Mouse (Mus musculus) layer of hippocampus, adult 2 months (tissue): ENCODE results near the gene Tmem247. TPM values are rescaled to one million over a fixed set of nuclear protein-coding genes. Genes with fewer than 3 reads are reported as not detected.
A peak's percentile ranks its signal among the peaks of the same experiment; 100 is the strongest.

Source experiments
- DNase-seq, 2 experiments: peaks; one replicate each; pipeline ENCODE4 v3.0.0; 2022; ENCODE audit warnings: low spot score in 2 of 2
- H3K27ac ChIP-seq: fragments of 200-600 bp; 2 replicates; pipeline ENCODE4 v1.8.1; 2022
- H3K4me3 ChIP-seq: fragments of 200-600 bp; 2 replicates; pipeline ENCODE4 v1.8.1; 2022; ENCODE audit warnings: mild to moderate bottlenecking
- CTCF ChIP-seq: fragments of 200-600 bp; conservative IDR thresholded peaks from 2 replicates; pipeline ENCODE4 v1.8.1; 2022; ENCODE audit warnings: antibody characterized with exemption, mild to moderate bottlenecking, moderate library complexity
- long read RNA-seq, 2 experiments: library from polyadenylated mRNA; stranded (forward); transcript quantifications; one replicate each; pipeline ENCODE4 v2.0.0; 2021; ENCODE audit warnings: borderline mapping rate in 2 of 2
- total RNA-seq, 2 experiments: library from RNA; stranded (reverse); gene quantifications; 2 replicates each; pipeline ENCODE4 v1.2.3; 2021

The Tmem247 gene
- total RNA-seq: not detected
- long read RNA-seq, experiment 1: 0 reads
- long read RNA-seq, experiment 2: 0 reads

DNA sequence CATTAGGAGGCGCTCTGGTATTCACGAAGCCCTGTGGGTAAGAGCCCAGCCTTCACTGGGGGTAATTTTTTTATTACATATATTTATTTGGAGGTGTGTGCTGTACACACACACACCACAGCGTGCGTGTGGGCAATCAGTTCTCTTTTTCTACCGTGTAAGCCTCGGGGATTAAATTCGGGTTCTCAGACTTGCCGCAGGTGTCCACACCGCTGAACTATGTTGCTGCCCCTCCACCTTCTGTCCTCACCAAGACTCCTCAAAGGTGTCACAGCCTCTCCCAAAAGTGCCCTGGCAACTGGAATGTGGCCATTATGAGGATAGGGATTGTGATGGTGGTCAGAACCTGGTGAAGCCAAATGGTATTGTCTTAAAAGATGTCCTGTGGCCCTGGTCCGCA lies at the start of gene Tmem247:
TSS of gene Tmem247 (plus strand) at position 301 of the 400 bp plus-strand sequence.
- Histone ChIP-seq H3K4me3 (no peak within 1 kb of the TSS), H3K27ac (no peak within 1 kb of the TSS)
- no peak for DNase-seq
- TF ChIP-seq CTCF: 0 out of 2 replicates have a peak, but pooled peaks have one; percentile 36

DNA sequence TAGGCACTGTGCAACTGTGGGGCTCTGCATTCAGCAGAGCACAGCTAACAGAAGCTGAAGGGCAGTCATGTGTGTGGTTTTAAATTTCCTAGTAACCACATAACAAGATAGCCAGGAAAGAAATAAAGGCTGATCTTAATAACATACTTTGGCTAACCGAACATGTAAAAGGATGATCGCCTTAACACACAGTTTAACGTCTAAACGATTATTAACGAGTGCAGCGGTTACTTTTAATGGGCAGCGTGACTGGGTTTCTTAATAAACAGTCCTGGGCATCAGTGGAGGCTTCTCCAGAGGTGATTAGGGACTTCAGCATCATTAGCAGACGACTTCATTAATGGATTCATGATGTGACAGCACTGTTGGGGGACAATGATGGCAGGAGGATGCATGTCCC lies 46.6 kb upstream of the Tmem247 start:
- no peak overlapping the region for H3K4me3 ChIP-seq
- no peak for TF ChIP-seq CTCF
- no peak overlapping the region for H3K27ac ChIP-seq
- no peak for DNase-seq

DNA sequence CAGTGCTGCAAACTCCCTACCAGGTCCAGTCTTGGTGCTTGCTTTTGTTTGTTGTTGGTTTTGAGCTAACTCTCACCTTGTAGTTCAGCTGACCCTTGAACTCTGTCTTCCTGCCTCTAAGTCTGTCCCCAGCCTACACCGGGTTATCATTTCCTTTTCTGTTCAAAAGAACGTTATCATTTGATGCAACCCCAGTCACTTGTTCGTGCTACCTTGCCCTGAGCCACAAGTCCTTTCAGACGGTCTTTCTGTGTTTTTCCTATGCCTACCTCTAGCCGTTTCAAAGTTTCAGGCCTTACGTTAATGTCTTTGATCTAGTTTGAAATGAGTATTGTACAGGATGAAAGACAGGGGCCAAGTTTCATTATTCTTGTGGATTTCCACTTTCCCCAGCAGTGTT lies 44.5 kb upstream of the Tmem247 start:
- no peak for TF ChIP-seq CTCF
- no peak for DNase-seq
- H3K27ac ChIP-seq: no peak overlapping the region
- H3K4me3 ChIP-seq: no peak overlapping the region

DNA sequence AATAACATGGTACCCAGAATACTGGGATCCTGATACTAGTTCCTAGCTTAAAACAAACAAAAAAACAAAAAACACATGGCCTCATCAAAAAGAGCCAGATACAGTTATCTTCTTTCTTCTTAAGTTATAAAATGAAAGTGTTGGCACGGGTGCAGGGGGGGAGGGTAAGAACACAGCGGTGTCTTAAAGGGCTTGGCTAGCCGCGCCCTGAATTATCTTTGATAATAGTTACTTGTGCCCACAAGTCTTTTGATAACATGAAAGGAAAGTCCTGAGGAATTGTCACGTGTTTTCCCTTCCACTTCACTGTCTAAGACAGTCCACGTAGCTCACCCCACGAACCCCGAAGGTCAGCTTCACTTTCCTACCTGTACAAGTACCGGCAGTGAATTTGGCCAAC lies 40.2 kb upstream of the Tmem247 start:
- H3K4me3 ChIP-seq: no peak overlapping the region
- no peak for DNase-seq
- H3K27ac ChIP-seq: no peak overlapping the region
- TF ChIP-seq CTCF: no peak

DNA sequence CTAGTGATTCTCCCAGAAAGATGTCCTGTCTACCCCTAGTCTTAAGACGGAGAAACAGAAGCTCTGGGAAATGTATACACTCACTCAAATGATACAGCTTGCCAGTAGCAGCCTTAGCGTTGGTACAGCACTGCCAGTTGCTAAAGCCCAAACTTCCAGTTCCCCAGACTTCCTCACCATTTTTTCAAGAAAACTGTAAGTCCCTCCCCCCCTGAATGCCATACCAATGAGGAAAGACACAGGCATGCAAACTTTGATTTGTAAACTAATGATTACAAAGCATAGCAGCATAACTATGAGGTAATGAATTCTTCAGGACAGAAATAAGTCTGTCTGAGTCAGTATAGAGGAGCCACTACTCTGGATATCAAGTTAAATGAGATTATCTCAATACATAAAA lies 39.4 kb upstream of the Tmem247 start:
- Histone ChIP-seq H3K4me3 (no peak overlapping the region), H3K27ac (no peak overlapping the region)
- no peak for TF ChIP-seq CTCF
- DNase-seq: no peak

DNA sequence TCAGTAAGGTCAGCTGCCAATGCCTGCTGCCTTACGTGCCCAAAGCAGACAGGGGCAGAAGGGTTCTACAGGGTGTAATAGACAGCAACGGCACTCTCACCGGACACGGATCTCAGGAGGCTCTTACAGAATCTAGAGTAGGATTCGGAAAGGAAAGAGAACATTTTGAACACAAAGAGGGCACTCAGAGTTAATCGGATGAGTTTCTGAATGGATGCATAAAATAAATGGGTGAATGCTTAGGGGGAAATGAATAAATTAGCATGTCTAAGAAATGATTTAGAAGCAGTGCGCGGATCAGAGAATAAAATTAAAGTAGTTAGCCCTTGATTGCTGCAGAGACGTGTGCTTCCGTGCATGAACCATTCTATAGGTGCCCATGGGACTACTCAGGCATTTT lies 37.1 kb upstream of the Tmem247 start:
- no peak for TF ChIP-seq CTCF
- DNase-seq: no peak
- Histone ChIP-seq H3K4me3 (no peak overlapping the region), H3K27ac (no peak overlapping the region)

DNA sequence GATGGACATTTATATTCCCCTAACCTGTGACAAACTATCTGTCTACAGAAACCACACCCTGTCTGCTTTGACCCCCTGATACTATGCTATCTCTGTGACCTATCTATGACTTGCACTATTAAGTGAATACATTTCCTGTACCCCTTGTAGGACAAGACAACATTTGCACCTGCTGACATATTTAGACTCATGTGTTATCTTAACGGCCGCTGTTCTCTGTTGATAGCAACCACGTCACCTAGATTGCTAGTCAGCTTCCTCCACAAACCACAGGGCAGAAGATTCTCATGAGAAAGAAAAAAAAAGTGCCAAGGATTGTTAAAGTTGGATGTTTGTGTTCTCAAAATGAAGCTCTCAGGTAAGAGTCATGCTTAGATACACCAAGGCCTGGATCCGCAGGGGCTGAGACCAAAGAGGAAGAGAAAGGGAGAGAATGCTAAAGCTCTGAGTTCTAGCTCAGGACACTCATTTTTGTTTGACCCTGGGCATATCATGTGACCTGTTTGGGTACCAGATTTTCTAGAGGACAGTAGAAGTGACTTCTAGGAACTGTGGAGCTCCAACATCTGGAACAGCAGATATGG lies 36.6 kb upstream of the Tmem247 start:
- Histone ChIP-seq H3K4me3 (no peak overlapping the region), H3K27ac (no peak overlapping the region)
- DNase-seq: no peak
- no peak for TF ChIP-seq CTCF

DNA sequence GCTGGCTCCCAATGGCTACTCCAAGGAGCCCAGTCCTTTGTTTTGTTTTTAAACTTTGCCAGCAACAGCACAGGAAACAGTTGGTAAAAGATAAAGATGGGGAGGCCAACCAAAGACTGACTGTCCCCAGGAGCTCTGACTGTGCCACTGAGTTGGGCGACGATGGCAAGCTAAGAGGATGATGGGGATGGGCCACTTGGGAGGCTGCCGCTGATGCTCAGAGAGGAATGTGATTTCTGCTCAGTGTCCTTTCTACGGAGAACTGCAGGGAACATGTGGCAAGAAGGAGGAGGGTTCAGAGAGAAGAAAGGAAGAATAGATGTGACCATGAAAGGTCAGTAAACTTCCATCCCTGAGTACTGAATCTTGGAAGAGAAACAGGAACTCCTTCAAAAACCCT lies 22.0 kb upstream of the Tmem247 start:
- DNase-seq: no peak
- TF ChIP-seq CTCF: no peak
- Histone ChIP-seq H3K27ac (no peak overlapping the region), H3K4me3 (no peak overlapping the region)

DNA sequence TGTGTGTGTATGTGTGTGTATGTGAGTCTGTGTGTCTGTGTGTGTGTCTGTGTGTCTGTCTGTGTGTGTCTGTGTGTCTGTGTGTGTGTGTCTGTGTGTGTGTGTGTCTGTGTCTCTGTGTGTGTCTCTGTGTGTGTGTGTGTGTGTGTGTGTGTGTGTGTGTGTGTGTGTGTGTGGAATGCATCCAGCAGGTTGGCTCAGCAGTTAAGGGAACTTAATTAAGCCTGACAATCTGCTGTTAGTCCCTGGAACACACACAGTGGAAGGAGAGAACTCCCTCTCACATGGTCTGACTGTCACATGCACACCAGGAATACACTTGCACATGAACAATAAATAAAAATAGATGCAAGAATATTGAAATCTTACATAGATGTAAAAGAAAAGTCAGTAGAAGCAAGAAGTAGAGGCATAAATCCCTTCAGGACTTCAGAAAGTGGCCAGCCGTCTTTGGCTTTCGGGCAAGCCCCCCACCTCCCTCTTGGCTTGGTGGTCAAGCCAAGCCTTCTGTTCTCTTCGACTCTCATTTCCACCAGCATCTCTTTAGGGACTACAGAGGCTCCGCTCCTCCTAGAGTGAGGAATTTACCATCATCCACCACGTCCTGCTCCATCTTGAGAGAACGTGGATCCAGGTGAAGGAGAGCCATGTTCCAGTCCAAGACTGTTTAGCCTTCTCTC lies 19.5 kb upstream of the Tmem247 start:
- Histone ChIP-seq H3K27ac (no peak overlapping the region), H3K4me3 (no peak overlapping the region)
- DNase-seq: no peak
- TF ChIP-seq CTCF: no peak

DNA sequence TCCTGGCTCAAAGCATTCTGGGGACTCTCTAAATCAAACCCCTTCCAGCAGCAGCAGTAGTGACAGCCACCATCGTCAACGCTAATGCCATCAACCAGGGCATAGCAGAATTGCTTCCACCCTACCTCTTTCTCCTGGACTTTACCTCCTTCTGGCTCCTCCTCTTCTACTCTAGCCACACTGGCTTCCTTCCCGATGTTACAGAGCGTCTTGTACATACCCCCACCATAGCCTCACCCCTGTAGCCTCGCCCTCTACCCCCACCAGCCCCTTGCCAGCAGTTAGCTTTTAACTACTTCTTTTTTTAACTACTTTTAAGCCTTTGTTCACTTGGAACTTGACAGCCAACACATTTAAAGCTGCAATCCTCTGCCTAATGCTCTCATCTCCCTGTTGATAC lies 17.3 kb upstream of the Tmem247 start:
- DNase-seq: no peak

DNA sequence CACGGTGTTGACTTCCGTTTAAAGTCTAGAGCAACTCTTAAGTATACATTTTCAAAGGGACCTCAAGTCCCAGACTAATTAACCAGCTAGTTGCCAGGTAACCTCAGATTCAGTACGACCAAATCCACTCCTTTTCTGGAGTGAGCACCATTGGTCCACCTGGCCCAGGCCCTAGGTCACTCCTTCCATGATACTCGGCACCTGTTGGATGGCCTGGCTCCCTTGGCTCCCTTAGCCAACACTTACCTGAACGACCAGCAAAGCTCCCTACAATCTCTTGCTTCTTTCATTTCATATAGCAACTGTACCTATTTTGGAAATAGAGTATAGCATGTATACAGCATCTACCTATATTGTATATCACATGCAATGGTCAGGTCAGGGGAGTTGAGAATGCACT lies 16.6 kb upstream of the Tmem247 start:
- Histone ChIP-seq H3K27ac (no peak overlapping the region), H3K4me3 (no peak overlapping the region)
- no peak for TF ChIP-seq CTCF
- no peak for DNase-seq

More for the DNA sequence above, 17.3 kb upstream of the Tmem247 start:
- Histone ChIP-seq H3K27ac (no peak overlapping the region), H3K4me3 (no peak overlapping the region)
- TF ChIP-seq CTCF: no peak

DNA sequence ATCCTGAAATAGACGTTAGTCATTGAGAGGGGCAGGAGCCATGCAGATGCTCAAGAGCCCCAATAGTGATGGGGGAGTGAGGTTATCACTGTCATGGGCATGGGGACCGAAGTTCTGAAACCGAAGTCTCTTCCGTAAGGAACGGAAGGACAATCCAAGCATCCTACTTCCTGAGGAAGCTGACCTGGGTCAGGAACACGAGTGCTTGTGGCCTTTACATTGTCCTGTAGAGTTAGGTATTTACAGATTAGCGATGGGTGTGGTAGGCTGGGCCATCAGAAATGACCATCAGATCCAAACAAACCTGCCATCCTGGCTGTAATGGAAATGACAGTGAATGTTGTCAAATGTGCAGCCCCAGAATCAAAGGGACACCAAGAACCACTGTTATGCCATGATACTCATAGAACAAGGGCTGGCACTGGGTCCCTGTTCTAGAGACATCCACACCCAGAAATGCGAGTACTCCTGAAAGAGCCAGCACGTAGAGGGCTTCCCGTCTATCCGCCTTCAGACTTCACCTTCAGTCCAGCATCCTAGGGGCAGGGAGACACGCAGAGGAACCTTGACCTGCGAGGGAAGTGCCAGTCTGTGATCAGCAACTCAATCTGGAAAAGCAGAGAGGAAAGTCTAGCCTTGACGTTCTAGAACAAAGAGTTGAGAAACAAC lies 14.6 kb upstream of the Tmem247 start:
- H3K4me3 ChIP-seq: no peak overlapping the region
- DNase-seq: no peak
- H3K27ac ChIP-seq: no peak overlapping the region; the same call in 1 of the 2 replicates
- no peak for TF ChIP-seq CTCF

DNA sequence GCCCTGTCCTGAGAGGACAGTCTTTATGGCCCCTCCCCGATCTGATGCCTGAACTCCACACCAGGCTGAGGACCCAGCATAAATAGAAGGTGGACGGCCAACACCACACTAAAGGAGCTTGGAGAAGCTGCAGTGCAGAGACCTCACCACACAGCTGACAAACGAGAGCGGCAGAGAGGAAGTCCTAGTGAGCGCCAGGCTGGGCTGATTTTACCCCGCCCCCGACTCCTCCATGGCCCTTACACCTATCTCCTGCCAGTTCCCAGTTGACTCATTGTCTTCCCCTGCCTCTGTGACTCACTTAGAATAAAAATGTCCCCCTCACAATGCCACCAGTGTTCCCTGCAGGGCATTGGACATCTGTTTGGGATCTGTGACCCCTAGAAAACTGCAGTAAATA lies 13.6 kb upstream of the Tmem247 start:
- TF ChIP-seq CTCF: peak; percentile 18; the same call in 1 of the 2 replicates
- peak in 1 of 2 experiments; percentile 33 for DNase-seq

More for the DNA sequence above, 13.6 kb upstream of the Tmem247 start:
- Histone ChIP-seq H3K4me3 (no peak overlapping the region), H3K27ac (peak overlapping the region; percentile 91)
